Mouse (Mus musculus): ENCODE data around the gene Apol6.

- no peak for TF ChIP-seq GATA1 (IDR thresholded peaks at IDR 0.05; ENCODE audit: borderline replicate concordance, low read length)
- TF ChIP-seq FLI1 (IDR thresholded peaks at IDR 0.05; ENCODE audit: low read length): no peak
Measured at GRCm38 (mm10) chr15:77079890-77080361, 35.4 kb downstream of the Apol6 start.
